Mouse (Mus musculus) heart, postnatal 10 days (tissue): ENCODE data around the gene Agbl4. TPM values are rescaled to one million over a fixed set of nuclear protein-coding genes. Genes with fewer than 3 reads are reported as not detected.

Experiments used
- DNase-seq, 2 experiments: peaks; one replicate each; pipeline ENCODE4 v3.0.0; 2021
- intact Hi-C: fragments of 180-260 bp; cut with DNase I; formaldehyde crosslinking; loops from one replicate; pipeline ENCODE4 v1.15.1; 2025
- total RNA-seq, 2 experiments: library from RNA; stranded (reverse); gene quantifications; 2 replicates each; pipeline ENCODE4 v1.2.3; 2021

Agbl4 gene
- total RNA-seq, 2 experiments from 2014 or later, result 0.32 to 0.67 TPM

DNA sequence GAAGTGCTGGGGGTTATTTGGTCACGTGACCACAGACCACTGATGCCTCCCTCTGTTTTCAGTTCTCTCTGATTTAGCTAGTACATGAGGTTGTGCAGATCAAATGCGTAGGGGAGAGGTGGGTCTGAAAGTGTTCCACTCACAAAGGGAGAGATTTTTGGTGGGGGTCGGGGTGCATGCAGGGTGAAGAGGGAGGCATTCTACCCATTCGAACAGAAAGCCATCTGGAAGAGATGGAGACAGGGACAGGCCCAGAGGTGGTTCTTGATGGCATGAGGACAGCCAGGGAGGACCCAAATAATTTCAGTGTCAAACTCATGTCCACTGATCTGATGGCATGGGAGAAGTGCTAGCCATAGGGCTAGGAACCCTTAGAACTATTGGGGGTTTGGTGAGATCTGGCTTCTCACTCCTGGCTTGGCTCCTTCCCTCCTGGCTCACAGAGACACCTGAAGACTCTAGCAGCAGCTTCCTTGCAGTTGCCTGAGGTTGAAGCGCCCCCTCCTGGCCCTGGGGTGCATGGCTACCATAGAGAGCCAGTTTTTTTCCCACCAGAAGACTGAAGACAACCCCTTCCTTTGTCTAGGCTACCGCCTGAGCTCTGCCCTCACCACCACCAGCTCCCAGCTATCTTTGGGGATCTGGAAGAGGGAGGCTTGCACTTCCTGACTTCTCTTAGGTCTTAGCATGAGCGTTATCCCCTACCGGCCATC, 1228.8 kb downstream of the Agbl4 start:
- intact Hi-C loops, result loop anchor here (1.0 to 5.0 kb wide), 4 partner anchors 130 to 1574 kb away; no protein-coding TSS in a partner anchor
- peak; percentile 68 to 83 for DNase-seq

DNA sequence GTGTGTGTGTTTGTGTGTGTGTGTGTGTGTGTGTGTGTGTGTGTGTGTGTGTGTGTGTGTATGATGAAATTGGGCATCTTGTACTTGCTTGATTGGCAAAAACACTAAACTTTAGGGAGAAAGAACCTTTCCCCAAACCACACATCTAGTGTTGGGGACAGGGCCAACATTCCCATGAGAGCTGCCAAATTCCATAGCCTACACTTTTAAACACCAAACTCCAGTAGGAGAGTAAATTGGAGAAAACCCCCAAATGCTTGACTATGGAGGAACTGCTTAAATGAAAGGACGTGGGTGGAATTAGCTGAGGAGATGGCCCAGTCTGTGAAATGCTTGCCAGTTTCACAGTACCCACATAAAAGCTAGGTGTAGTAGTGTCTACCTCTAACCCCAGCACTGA, 1235.2 kb downstream of the Agbl4 start:
- no peak for DNase-seq

DNA sequence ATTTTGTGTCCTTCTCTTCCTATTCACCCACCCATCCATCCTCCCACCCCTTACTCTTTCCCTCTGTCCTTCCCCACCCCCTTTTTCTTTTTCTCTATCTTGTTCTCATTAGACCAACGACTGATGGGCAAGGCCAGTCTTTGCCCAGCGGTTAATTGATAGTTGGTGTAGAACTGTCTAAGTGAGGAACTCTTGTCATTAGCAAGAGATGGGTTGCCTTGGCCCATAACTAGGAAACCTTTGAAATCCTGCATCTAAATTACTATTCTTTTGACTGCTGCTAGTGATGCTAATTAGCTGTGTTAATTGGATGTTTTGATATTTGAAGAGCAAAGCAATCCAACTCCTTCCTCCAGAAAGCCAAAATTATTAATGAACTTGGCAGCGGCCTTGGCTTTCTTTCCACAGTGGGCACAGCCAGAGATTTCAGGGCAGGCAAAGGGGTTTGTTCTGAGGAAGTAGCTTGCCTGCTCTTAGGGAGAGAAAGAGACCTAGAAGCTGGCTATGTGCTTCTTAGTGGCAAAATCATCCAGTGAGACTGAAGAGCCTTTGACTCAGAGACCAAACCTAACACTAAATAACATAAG, 1238.2 kb downstream of the Agbl4 start:
- intact Hi-C loops, result no loop called here
- no peak for DNase-seq

More for the DNA sequence above, 1235.2 kb downstream of the Agbl4 start:
- intact Hi-C loops, result no loop called here

DNA sequence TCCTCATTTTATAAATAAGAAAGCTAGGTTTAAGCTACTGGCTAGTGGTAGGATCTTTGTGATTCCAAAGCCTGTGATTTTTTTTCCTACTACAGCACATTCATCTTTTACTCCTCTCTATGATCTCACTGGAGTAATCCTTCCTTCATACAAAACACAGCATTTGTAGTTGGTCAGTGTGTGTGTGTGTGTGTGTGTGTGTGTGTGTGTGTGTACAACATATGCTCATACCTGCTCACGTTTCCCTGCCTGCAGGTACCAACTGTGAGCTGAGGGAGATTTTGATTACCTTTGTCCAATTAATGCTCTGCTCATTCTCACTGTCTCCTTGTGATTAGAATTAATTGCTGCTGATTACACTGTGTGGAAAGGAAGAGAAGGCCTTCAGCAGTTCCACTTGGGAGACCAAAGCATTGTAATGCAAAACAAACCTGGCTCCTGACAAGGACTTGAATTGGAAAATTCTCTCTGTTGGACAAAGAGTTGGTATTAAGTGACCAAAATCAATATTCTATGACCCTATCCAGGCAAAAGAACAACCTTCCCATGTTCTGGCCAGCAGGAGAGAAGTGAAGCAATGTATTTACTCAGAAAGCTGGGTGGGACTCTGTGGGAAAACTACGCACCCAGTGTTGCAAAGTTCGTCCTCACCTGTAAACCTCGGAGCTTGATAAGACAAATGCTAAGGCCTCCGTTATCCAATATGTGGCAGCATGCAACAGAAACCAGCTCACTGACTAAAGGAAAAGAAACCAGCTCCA, 1241.7 kb downstream of the Agbl4 start:
- intact Hi-C loops, result no loop called here
- no peak for DNase-seq

DNA sequence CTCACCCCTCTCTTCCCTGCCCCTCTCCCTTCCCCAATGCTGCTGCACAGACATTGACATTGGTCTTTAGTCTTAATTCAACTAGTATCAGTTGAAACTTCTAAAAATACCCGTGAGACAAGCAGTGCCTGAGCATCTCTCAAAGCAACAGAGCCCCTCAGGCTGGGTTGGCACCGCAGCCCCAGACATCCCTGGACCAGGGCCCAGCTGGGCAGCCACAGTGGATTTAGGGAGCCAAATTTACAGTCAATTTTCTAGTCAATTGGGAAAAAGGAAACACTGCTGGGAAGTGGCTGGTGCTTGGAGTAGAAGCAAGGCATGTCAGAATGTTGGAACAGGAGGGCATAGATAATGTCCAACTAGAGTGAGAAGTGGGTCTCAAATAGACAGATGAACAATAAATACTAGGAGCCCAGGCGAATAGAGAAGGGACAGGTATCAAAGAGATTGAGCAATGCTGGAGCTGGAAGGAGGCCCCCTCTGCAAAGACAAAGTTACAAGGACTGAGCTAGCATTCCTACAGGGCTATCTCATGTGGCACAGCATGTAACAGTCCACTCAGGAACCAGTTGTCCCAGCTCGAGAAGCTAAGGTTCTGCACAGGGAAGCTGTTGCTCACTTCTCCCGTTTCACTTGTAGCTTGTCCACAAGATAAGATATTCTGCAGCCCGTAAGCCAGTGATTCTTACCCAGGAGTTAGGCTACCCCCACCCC, 1247.8 kb downstream of the Agbl4 start:
- intact Hi-C loops, result no loop called here
- DNase-seq, result no peak

DNA sequence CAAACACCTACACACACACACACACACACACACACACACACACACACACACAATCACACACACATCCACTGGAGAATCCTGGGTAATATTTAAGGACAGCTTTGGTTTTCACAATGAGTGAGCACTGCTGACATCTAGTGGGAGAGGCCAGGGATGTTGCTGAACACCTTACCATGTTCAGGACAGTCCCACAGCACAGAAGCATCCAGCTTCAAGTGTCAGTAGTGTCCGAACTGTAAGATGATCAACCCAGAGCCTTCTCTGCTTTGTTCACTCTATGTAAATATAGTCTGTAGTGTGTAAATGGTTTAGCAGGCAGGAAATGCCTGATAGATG, 1248.3 kb downstream of the Agbl4 start:
- intact Hi-C loops, result no loop called here
- peak; percentile 12 to 40 for DNase-seq

DNA sequence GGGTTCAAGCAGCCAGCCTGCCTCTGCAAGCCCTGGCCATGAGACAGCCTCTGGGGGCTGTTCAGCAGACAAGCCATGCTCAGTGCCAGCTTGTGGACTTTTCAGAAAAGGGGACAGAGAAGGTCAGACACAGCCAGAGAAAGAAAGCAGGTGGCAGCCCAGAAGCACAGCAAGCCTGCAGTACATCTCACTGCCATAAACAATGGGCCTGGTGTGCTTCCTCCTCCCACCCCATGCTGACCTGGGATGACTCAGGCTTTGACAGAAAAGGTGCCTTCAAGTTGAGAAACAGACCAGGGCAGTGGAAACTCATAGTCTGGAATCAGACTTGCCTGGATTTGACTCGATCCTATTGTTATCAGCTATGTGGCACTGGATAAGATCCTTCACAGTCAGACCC, 1256.0 kb downstream of the Agbl4 start:
- intact Hi-C loops, result no loop called here
- DNase-seq, result no peak

DNA sequence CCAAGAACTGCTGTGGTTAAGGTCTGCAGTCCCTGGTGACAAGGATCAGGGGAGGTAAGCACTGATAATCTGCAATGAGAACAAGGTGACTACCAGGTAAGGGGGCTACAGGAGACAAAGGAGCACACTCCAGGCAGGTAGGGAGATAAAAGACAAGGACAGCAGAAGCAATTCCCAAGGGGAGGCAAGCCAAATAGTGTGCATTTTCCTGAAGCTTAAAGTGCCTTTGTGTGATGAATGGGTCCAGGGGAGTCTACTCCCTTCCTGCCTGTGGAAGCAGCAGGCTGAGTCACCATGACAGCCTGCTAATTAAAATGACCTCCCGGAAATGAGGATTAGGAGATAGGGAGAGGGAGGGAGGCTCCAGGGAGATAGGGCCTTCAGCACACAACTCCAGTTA, 1266.3 kb downstream of the Agbl4 start:
- peak; percentile 31 to 34 for DNase-seq
- intact Hi-C loops, result no loop called here

DNA sequence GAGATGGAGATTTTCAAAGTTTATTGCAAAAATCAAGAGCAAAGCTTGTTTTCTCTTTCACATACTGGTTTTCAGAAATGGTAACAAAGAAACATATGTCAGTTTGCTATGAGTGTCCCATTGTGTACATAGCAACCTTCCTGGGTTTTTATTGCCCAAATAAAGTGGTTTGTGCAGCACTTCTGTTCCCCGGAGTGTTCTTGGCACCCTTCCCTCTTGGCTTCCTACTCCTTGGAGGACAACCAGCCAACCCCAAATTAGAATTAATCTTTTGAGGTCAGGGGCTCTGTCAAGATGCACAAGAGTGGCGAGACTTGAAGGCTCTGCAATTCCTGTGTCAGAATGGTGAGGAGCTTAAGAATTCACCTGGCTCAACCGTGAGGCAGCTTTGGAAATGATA, 1266.7 kb downstream of the Agbl4 start:
- intact Hi-C loops, result no loop called here
- peak; percentile 45 to 60 for DNase-seq

DNA sequence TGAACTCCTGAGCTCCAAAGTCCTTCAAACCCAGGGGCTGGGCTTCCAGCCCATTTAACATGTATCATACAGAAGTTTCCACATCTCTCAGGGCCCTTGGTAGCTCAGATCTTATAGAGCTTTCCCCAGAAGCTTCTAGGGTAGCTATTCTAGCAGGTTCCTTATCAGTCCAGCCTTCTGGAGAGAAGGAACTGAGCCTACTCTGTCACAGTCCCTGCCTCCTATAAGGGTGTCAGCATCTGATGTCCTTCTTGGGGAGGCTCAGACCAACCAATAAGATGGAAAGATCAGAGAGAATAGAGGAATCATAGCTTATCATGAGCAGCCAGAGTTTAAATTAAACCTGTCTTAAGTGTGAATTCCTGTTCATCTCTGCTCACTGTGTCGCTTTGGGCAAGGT, 1269.3 kb downstream of the Agbl4 start:
- intact Hi-C loops, result no loop called here
- no peak for DNase-seq

DNA sequence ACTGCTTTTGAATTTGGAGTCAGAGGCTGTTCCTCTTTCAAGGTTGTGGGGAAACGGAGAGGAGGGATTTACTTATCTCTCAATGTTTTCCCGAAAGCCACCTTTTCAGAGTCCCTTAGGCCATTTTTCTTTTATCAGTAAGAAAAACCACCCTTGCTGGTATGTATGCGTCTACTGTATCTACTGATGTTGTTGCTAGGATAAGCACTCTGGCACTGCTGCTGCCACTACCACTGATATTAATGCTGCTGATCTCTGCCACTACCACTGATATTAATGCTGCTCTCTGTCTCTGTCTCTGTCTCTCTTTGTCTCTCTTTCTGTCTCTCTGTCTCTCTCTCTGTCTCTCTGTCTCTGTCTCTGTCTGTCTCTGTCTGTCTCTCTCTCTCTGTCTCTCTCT, 1271.9 kb downstream of the Agbl4 start:
- intact Hi-C loops, result no loop called here
- DNase-seq, result no peak

DNA sequence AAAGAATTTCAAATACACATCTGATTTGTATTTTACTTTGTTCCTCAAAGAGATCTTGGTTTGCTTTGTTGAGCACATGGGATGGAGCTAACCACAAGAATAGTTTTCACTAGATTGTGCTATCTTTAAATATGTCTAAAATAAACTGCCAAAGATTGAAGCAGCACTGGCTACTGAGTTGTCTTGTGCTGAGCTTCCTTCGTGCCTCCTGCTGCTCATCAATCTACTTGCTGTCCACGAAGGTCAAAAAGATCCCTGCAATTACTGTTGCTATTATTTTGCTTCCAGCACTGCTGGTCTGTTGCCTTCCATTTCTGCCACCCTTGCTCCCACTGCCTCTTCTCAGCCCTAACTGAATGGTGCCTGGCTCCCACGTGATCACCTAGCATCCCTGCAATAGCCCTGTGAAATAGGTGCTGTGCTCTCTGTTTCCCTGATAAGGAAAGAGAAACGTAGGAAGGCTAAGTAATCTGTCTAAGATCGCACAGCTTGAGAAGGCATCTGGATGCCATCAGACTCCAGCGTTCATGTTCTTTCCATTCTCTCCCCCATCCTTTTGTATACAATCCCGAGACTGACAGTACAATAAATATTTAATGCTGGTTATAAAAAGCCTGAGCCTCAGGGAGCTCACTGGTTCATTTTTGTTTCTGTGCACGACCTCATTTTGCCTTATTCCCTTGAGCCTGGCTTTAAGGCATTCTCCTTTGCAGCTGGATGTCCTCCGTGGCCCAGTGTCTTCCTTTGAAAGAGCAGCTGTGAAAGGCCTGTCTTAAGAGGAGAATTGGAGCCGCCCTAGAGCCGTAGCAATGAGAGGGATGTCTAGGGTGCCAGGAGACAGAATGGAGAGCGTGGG, 1273.3 kb downstream of the Agbl4 start:
- intact Hi-C loops, result no loop called here
- DNase-seq, result peak in 1 of 2 experiments; percentile 39

DNA sequence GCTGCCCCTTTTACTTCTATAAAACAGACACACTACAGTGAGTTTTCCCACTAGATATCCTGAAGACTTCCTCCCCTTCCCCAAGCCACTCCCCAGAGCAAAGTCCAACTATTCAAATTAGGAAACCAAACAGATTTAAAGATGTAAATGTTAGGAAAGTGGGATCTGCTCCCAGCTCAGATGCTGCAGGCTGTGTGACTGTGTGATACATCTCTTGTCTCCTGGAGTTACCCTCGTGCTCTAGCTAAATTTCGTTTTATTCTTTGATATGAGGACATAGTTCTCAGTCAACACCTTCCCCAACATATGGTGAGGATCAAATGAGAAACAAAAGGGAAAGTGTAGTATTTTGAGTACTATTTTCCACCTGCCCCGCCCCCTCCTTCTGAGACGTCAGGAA, 1274.0 kb downstream of the Agbl4 start:
- no peak for DNase-seq
- intact Hi-C loops, result no loop called here

DNA sequence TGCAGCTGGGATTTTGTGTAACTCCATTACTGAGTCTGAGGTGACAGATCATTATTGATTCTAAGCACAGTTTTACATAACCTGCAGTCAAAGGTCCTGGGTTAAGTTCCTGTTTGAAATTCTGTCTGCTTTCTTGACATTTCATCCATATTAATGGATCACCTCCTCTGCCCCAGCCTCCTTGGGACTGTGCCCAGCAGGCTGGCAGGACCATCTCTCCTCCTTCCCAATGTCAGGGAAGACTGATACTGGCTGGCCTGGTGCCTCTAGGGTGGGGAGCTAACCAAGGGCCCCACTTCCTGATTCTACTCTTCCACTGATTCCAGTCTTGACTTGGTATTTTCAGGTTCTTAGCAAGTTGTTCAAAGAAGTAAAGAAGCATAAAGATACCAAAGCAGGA, 1276.4 kb downstream of the Agbl4 start:
- no peak for DNase-seq
- intact Hi-C loops, result no loop called here

DNA sequence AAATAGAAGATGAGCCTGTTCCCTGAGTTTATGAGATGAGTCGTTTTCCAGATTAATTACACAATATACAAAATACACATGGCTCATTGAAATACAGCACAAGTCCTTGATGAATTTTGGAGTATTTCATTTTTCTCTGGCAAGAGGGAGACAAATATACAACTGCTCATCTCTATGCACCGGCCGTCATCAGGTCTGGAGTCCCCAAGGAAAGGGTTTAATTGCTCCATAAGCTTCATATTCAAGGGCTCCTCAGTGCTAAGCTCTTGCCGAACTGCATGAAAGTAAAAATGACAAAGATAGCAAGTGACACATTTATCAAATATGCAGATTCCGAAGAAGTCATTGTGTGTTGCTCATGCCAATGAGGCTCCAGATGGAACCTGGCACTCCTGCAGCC, 1284.5 kb downstream of the Agbl4 start:
- intact Hi-C loops, result loop anchor here (10.0 kb wide), 1 partner anchor 203 kb away; no protein-coding TSS in a partner anchor
- no peak for DNase-seq

DNA sequence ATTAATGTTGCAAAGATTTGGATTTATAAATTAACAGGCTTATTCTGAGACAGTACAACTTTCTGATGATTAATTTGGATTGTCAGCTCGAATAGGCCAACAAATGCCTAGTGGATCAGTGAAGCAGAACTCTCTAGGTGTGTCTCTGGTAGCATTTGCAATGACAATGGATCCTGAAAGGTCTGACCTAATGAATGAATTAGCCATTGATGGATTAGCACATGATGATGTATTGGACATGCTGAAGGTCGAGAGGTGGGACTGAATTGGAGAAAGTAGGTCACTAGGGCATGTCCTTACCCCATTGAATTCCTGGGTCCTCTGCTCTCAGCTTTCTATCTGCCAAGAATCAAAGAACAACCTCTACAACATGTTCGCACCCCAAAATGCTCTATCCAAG, 1285.3 kb downstream of the Agbl4 start:
- DNase-seq, result no peak
- intact Hi-C loops, result loop anchor here (10.0 kb wide), 1 partner anchor 202 kb away; no protein-coding TSS in a partner anchor

DNA sequence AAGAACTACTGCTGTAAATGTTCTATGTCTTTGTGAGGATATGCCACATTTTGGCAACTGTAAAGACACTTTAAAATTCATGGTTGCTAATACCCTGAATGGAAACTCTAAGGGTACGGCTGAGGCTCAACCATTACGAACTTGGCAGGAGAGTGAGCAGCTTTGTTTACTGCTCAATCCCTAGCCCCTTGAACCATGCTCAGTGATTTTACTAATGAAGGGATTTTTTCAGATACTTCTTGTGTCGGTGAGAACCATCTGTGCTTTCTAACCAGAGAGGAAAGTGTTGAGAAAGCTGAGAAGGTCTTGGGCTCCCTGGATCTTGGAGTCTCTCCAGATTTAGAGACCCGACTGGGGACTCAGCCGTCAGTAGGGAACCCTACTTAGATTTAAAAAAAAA, 1286.4 kb downstream of the Agbl4 start:
- DNase-seq, result no peak
- intact Hi-C loops, result loop anchor here (10.0 kb wide), 1 partner anchor 201 kb away; no protein-coding TSS in a partner anchor

DNA sequence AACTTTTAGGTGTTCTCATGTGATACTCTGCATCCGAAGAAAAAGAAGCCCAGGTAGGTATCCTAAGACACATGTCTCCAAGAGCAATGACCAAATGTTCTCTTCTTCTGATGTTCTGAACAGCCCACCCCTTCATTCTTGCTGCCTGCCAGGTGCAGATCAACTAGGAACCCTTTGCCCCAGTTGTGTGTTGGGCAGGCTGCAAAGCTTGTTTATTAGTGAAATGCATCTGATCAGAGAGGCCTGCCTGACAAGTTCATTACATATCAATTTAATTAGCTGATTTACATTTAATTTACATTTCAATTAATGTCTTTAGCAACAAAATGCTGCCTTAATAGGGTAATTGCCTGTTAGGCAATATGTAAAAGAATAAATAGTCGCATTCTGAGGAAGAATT, 1288.5 kb downstream of the Agbl4 start:
- no peak for DNase-seq
- intact Hi-C loops, result loop anchor here (10.0 kb wide), 1 partner anchor 199 kb away; no protein-coding TSS in a partner anchor

DNA sequence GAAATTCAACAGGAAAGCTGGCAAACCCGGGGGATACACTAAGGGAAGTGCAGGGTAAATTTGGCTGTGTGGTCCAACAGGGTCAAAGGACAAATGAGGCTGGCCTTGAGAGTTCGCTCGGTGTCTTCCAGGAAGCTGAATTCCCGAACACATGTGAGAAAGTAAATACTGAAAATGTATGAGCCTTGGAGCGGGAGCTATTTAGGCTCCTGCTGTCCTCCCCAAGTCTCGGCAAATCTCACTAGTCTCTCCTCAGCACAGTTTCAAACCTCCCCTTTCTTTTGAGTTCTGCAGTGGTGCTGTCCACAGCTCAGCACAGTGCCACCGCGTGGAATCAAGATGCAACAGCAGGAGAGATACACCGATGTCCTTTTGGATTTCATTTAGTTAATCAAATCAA, 1289.5 kb downstream of the Agbl4 start:
- intact Hi-C loops, result loop anchor here (1.0 to 10.0 kb wide), 2 partner anchors 116 to 198 kb away; no protein-coding TSS in a partner anchor
- DNase-seq, result peak; percentile 46 to 73

DNA sequence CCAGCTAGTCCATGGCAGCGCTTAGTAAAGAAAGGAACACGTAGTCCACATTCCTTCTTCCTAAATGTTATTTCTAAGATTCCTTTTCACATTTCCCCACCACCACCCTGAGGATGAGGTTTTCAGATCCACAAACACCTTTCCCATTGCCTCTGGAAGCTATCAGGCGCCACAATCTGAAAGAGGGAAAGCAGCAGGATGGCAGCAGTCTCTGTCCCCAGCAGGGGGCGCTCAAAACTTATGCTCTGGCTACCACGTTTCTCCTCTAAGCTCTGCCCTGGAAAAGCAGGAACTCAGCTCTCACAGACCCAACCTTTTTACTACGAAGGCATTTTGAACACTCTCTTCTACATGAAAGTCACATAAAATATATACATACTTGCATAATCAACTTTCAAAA, 1290.2 kb downstream of the Agbl4 start:
- intact Hi-C loops, result loop anchor here (1.0 to 10.0 kb wide), 3 partner anchors 31 to 197 kb away; partner anchors contain the start of gene Spata6
- DNase-seq, result peak; percentile 82 to 87
